Mouse (Mus musculus) stomach, postnatal 0 days (tissue): ENCODE measurements around the gene Adgre1. TPM values are rescaled to one million over a fixed set of nuclear protein-coding genes. Genes with fewer than 3 reads are reported as not detected.

Experiments
- ATAC-seq: fragments of 200-750 bp; cut with Nextera tagmentation; 2 replicates; pipeline ENCODE4 v1.8.0; 2017; ENCODE audit not compliant: low FRiP score, low TSS enrichment
- DNase-seq: peaks from one replicate; pipeline ENCODE4 v3.0.0-alpha.2; 2016; ENCODE audit warnings: low spot score
- H3K27ac ChIP-seq: fragments of 300-500 bp; sonication (generic); replicated peaks from 2 replicates; pipeline ENCODE4 v1.5.1; 2014; ENCODE audit warnings: mild to moderate bottlenecking, control low read depth
- H3K27me3 ChIP-seq: fragments of 300-500 bp; sonication (generic); 2 replicates; pipeline ENCODE4 v1.6.1; 2014; ENCODE audit warnings: low read length; ENCODE audit not compliant: control insufficient read depth, insufficient read depth
- H3K36me3 ChIP-seq: fragments of 300-500 bp; sonication (generic); 2 replicates; pipeline ENCODE4 v1.6.1; 2014; ENCODE audit warnings: low read length, mixed read lengths; ENCODE audit not compliant: control insufficient read depth, insufficient read depth
- H3K4me1 ChIP-seq: fragments of 300-500 bp; sonication (generic); replicated peaks from 2 replicates; pipeline ENCODE4 v1.6.1; 2014; ENCODE audit warnings: antibody characterized with exemption; ENCODE audit not compliant: control insufficient read depth, insufficient read depth
- H3K4me2 ChIP-seq: fragments of 300-500 bp; sonication (generic); replicated peaks from 2 replicates; pipeline ENCODE4 v1.6.1; 2014; ENCODE audit warnings: low read depth, mild to moderate bottlenecking, control low read depth, moderate library complexity
- H3K4me3 ChIP-seq: fragments of 300-500 bp; sonication (generic); 2 replicates; pipeline ENCODE4 v1.5.1; 2014; ENCODE audit warnings: low read depth, low read length, control low read depth
- H3K9ac ChIP-seq: fragments of 300-500 bp; sonication (generic); 2 replicates; pipeline ENCODE4 v1.6.1; 2014; ENCODE audit warnings: mild to moderate bottlenecking, low read length, control low read depth, mixed read lengths
- H3K9me3 ChIP-seq: fragments of 300-500 bp; sonication (generic); 2 replicates; pipeline ENCODE4 v1.6.1; 2016; ENCODE audit warnings: low read length; ENCODE audit not compliant: control insufficient read depth
- CTCF ChIP-seq: IDR thresholded peaks from 2 replicates; pipeline ENCODE4 v1.5.1; 2016; ENCODE audit warnings: antibody characterized with exemption, low read depth, mild to moderate bottlenecking, moderate library complexity
- EP300 ChIP-seq: optimal IDR thresholded peaks from 2 replicates; pipeline ENCODE3; 2016; ENCODE audit warnings: antibody characterized with exemption
- WGBS: fragments of 180-500 bp; shearing (Covaris S2); extraction: QIAGEN DNeasy Blood & Tissue Kit; methylation state at CpG from one replicate; pipeline ENCODE4 v1.1.7; 2014; 5-methylcytosine and 5-hydroxymethylcytosine counted together
- polyA plus RNA-seq: library from polyadenylated mRNA; unstranded; fragments of >200 nt; fragmentation: Nextera tagmentation; extraction: Ambion mirVana; gene quantifications from 2 replicates; pipeline ENCODE4 v1.2.1, GENCODE M21; 2015

The Adgre1 gene
- polyA plus RNA-seq, result 4.6 and 4.8 TPM in 2 replicates

DNA sequence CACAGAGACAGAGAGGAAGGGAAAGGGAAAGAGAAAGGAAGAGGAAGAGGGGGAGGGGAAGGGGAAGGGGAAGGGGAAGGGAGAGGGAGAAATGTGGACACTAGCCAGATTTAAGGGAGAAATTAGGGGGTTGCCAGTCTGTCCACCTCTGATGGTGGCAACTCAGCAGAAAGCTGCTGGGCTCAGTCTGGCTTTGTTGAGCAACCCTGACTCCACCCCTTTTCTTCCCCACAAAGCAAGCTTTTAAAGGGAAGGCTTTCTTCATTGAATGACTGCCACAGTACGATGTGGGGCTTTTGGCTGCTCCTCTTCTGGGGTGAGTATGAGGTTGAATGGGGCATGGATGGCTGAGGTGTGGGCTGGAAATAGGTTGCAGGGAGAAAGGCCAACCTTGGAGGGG is at the start of gene Adgre1:
TSS of gene Adgre1 (plus strand) at position 251 of the 400 bp plus-strand sequence.
- WGBS, result 14% methylated on average over 1 of the region's 1 CpGs
- Histone ChIP-seq H3K36me3 (no peaks in the 10 kb centered on the region), H3K4me3 (no peak within 1 kb of the TSS), H3K27me3 (no peaks in the 10 kb centered on the region), H3K27ac (no peak within 1 kb of the TSS), H3K4me1 (no peaks in the 10 kb centered on the region), H3K9ac (no peak within 1 kb of the TSS), H3K9me3 (no peaks in the 10 kb centered on the region), H3K4me2 (no peak within 1 kb of the TSS)
- ATAC-seq (no peak), DNase-seq (no peak)
- no peak for TF ChIP-seq CTCF
- no peak for TF ChIP-seq EP300

GRCm38 (mm10) chr17:57311801-57312200 is 46.7 kb upstream of the Adgre1 start:
- TF ChIP-seq CTCF, result no peak
- TF ChIP-seq EP300, result no peak
- 32% methylated on average over 13 of the region's 13 CpGs for WGBS
- H3K9me3 ChIP-seq, result no peaks in the 10 kb centered on the region
- ATAC-seq (peak; percentile 66; the same call in 1 of the 2 replicates), DNase-seq (peak; percentile 25)
- H3K27ac ChIP-seq, result no peak overlapping the region
- no peak overlapping the region for H3K4me2 ChIP-seq
- no peaks in the 10 kb centered on the region for H3K4me1 ChIP-seq
- H3K4me3 ChIP-seq, result no peak overlapping the region
- H3K27me3 ChIP-seq, result no peaks in the 10 kb centered on the region
- H3K9ac ChIP-seq, result no peak overlapping the region
- no peaks in the 10 kb centered on the region for H3K36me3 ChIP-seq

- no peak for TF ChIP-seq CTCF
- TF ChIP-seq EP300, result no peak
- no peaks in the 10 kb centered on the region for H3K9me3 ChIP-seq
- WGBS, result 46% methylated on average over 8 of the region's 8 CpGs
- no peak overlapping the region for H3K4me3 ChIP-seq
- no peaks in the 10 kb centered on the region for H3K27me3 ChIP-seq
- no peak overlapping the region for H3K27ac ChIP-seq
- H3K9ac ChIP-seq, result no peak overlapping the region
- DNase-seq (no peak), ATAC-seq (no peak)
- H3K36me3 ChIP-seq, result no peaks in the 10 kb centered on the region
- no peaks in the 10 kb centered on the region for H3K4me1 ChIP-seq
- H3K4me2 ChIP-seq, result no peak overlapping the region
Observed at GRCm38 (mm10) chr17:57327615-57328014, 30.9 kb upstream of the Adgre1 start.

GRCm38 (mm10) chr17:57328944-57329343 is 29.5 kb upstream of the Adgre1 start:
- no peaks in the 10 kb centered on the region for H3K36me3 ChIP-seq
- DNase-seq (no peak), ATAC-seq (no peak)
- H3K27me3 ChIP-seq, result no peaks in the 10 kb centered on the region
- no peak overlapping the region for H3K4me3 ChIP-seq
- no peak overlapping the region for H3K4me2 ChIP-seq
- 36% methylated on average over 4 of the region's 6 CpGs for WGBS
- no peak overlapping the region for H3K27ac ChIP-seq
- H3K4me1 ChIP-seq, result no peaks in the 10 kb centered on the region
- TF ChIP-seq EP300 (no peak), CTCF (no peak)
- no peak overlapping the region for H3K9ac ChIP-seq
- H3K9me3 ChIP-seq, result no peaks in the 10 kb centered on the region

GRCm38 (mm10) chr17:57330993-57331392 is 27.5 kb upstream of the Adgre1 start:
- TF ChIP-seq EP300 (no peak), CTCF (no peak)
- Histone ChIP-seq H3K4me2 (no peak overlapping the region), H3K4me3 (no peak overlapping the region), H3K9ac (no peak overlapping the region), H3K27ac (no peak overlapping the region), H3K9me3 (no peaks in the 10 kb centered on the region), H3K36me3 (no peaks in the 10 kb centered on the region), H3K4me1 (no peaks in the 10 kb centered on the region), H3K27me3 (no peaks in the 10 kb centered on the region)
- ATAC-seq (no peak), DNase-seq (no peak)
- 80% methylated on average over 8 of the region's 8 CpGs for WGBS

DNA sequence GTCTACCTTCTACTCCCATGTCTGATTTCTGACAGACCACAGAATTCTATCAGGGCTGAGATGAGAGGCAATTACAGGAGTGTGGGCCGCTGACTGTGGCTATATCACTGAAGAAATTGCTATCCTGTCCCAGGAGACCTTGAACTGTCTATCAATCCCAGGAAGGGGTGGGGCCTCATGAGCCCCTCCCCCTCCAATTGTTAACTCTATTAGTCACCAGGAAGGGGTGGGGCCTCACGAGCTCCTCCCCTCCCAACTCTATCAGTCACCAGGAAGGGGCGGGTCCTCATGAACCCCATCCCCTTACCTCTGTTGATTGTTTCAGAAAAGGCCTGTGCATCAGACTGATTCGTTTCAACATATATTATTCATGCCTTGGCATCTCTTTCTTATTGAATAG is 26.2 kb upstream of the Adgre1 start:
- TF ChIP-seq CTCF, result no peak
- no peak for TF ChIP-seq EP300
- DNase-seq (no peak), ATAC-seq (no peak)
- Histone ChIP-seq H3K9me3 (no peaks in the 10 kb centered on the region), H3K36me3 (no peaks in the 10 kb centered on the region), H3K27ac (no peak overlapping the region), H3K4me1 (no peaks in the 10 kb centered on the region), H3K4me3 (no peak overlapping the region), H3K27me3 (no peaks in the 10 kb centered on the region), H3K4me2 (no peak overlapping the region), H3K9ac (no peak overlapping the region)
- WGBS, result 71% methylated on average over 4 of the region's 4 CpGs
